Mouse (Mus musculus) embryonic facial prominence, embryonic 10.5 days (tissue): ENCODE results near the gene Mknk1. TPM values are rescaled to one million over a fixed set of nuclear protein-coding genes. Genes with fewer than 3 reads are reported as not detected.
A peak's percentile ranks its signal among the peaks of the same experiment; 100 is the strongest.

Experiments used
- DNase-seq: peaks from one replicate; pipeline ENCODE4 v3.0.0-alpha.2; 2017; ENCODE audit warnings: low spot score
- H3K27ac ChIP-seq: fragments of 300-500 bp; sonication (generic); replicated peaks from 2 replicates; pipeline ENCODE4 v1.5.1; 2016; ENCODE audit warnings: mild to moderate bottlenecking
- H3K27me3 ChIP-seq: fragments of 300-500 bp; sonication (generic); replicated peaks from 2 replicates; pipeline ENCODE4 v1.6.1; 2016; ENCODE audit warnings: low read depth, mild to moderate bottlenecking; ENCODE audit not compliant: poor library complexity, severe bottlenecking
- H3K36me3 ChIP-seq: fragments of 300-500 bp; sonication (generic); replicated peaks from 2 replicates; pipeline ENCODE4 v1.6.1; 2016; ENCODE audit warnings: mild to moderate bottlenecking, moderate library complexity
- H3K4me1 ChIP-seq: fragments of 300-500 bp; sonication (generic); 2 replicates; pipeline ENCODE4 v1.6.1; 2016
- H3K4me3 ChIP-seq: fragments of 300-500 bp; sonication (generic); 2 replicates; pipeline ENCODE4 v1.5.1; 2016; ENCODE audit warnings: mild to moderate bottlenecking, moderate library complexity
- H3K9me3 ChIP-seq: fragments of 300-500 bp; sonication (generic); 2 replicates; pipeline ENCODE4 v1.6.1; 2016; ENCODE audit warnings: mild to moderate bottlenecking
- WGBS: fragments of 180-500 bp; shearing (Covaris S2); methylation state at CpG from one replicate; pipeline ENCODE4 v1.1.7; 2016; 5-methylcytosine and 5-hydroxymethylcytosine counted together
- polyA plus RNA-seq: library from polyadenylated mRNA; unstranded; fragments of >200 nt; fragmentation: Nextera tagmentation; extraction: Ambion mirVana; gene quantifications from 2 replicates; pipeline ENCODE4 v1.2.1, GENCODE M21; 2016

The Mknk1 gene
- polyA plus RNA-seq, 1 experiment from 2014 or later = 23.0 TPM

DNA sequence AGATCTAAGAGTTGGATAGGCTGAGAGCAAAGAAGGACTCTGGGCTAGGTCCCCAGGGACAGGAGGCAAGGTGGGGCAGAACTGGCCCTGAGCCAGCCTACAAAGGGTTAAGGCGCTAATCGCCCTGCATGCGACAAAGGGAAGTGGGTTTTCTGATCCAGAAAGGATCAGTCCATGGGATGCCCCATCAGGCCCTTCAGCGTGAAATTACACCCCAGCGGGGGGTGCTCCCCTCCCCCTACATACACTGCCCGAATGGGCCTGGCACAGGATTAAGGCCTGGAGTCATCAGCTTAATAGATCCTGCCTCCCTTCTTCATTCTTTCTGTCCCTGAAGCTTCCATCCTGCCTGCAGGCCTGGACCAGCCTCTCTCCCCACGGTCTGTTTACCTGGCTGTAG is 66.7 kb downstream of the Mknk1 start:
- peaks cover 91% of the 10 kb centered on the region for H3K27me3 ChIP-seq
- DNase-seq = peak; percentile 24

DNA sequence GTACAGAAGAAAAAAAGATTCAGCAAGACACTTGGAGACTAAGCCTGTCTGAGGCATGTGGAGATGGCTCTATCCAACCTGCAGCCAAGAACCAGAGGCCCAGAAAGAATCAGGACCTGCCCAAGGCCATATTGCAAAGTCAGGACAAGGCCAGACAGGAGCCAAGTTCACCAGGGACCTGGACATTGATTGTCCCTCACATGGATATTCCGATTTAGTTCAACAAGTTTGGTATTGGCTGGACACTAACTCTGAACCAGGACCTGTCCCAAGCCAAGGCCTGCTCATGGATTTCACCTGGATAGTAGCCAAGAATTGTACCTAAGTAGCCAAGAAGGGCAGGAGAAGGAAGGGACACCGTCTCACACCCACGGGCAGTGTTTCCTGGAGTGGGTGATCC is 67.8 kb downstream of the Mknk1 start:
- peaks cover 83% of the 10 kb centered on the region for H3K27me3 ChIP-seq
- H3K36me3 ChIP-seq = no peaks in the 10 kb centered on the region
- H3K27ac ChIP-seq = no peak overlapping the region
- H3K9me3 ChIP-seq = no peaks in the 10 kb centered on the region
- H3K4me1 ChIP-seq = peaks cover 30% of the 10 kb centered on the region
- 81% methylated on average over 3 of the region's 3 CpGs for WGBS
- H3K4me3 ChIP-seq = no peak overlapping the region
- no peak for DNase-seq

More for the DNA sequence above, 66.7 kb downstream of the Mknk1 start:
- no peaks in the 10 kb centered on the region for H3K9me3 ChIP-seq
- no peak overlapping the region for H3K27ac ChIP-seq
- H3K4me1 ChIP-seq = peaks cover 21% of the 10 kb centered on the region
- WGBS = 3% methylated on average over 7 of the region's 7 CpGs
- no peaks in the 10 kb centered on the region for H3K36me3 ChIP-seq
- no peak overlapping the region for H3K4me3 ChIP-seq

DNA sequence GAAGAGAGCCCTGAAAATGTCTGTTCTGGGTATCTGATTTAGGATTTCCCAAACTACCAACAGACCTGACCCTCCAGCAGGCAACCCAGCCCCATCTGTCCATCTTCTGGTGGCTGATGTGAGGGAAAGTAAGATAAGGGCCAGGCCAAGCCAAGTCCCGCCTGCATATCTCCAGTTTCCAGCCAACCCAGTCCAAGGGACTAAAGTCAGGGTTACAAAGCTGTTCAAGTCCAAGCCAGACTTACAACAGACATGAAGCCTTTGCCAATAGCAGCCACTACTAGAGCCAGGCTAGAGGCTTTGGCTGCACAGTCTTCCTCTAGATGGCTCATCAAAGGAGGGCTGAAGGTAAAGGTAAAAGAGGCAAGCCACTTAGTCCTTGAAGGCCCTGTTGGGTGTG is 69.0 kb downstream of the Mknk1 start:
- DNase-seq = no peak
- no peaks in the 10 kb centered on the region for H3K9me3 ChIP-seq
- H3K4me3 ChIP-seq = no peak overlapping the region
- WGBS = 66% methylated on average over 1 of the region's 1 CpGs
- H3K36me3 ChIP-seq = no peaks in the 10 kb centered on the region
- peaks cover 81% of the 10 kb centered on the region for H3K27me3 ChIP-seq
- H3K4me1 ChIP-seq = peaks cover 36% of the 10 kb centered on the region
- H3K27ac ChIP-seq = no peak overlapping the region

DNA sequence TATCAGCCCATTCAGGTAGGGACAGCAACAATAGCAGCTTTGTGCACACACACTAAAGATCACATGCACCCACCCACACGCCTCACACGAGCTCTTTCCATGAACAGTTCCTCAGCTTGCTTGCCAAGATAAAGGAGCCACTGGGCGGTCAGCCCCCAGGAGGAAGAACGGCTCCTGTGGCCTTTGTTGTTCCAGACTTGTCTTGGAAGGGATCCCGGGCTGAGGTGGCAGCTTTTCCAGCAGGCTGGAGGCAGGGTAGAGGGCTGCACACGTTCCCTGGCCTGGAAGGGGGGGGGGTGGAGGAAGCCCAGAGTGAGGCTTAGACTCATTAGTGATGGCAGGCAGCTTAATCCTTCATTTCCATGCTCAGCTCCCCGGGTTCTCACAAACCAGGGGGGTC is 69.6 kb downstream of the Mknk1 start:
- no peak overlapping the region for H3K4me3 ChIP-seq

DNA sequence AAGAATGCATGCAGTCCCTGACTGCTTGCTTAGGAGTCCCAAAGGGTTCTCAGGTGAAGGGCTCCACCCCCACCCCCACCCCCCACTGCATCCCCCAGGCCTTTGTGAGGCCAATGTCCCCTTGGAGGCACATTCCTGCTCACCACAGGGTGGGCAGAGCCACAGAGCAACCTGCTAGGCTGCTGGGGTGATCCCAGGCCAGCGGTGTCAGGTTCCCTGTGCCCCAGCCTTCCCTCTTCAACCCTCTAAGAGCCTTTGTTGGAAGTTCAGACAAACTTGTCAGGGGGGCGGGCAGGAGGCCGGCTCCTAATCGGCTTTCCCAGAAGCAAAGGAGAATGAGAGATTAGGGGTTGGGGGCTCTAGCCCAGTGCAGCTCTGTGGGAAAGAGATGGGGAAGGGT is 72.6 kb downstream of the Mknk1 start:
- H3K27ac ChIP-seq = peak overlapping the region; percentile 62; the same call in 1 of the 2 replicates
- whole genome bisulfite sequencing = under 1% methylated on average over 4 of the region's 4 CpGs

More for the DNA sequence above, 69.6 kb downstream of the Mknk1 start:
- Histone ChIP-seq H3K36me3 (no peaks in the 10 kb centered on the region), H3K27ac (no peak overlapping the region), H3K27me3 (peaks cover 81% of the 10 kb centered on the region), H3K4me1 (peaks cover 36% of the 10 kb centered on the region), H3K9me3 (no peaks in the 10 kb centered on the region)
- 17% methylated on average over 7 of the region's 7 CpGs for WGBS
- DNase-seq = no peak

DNA sequence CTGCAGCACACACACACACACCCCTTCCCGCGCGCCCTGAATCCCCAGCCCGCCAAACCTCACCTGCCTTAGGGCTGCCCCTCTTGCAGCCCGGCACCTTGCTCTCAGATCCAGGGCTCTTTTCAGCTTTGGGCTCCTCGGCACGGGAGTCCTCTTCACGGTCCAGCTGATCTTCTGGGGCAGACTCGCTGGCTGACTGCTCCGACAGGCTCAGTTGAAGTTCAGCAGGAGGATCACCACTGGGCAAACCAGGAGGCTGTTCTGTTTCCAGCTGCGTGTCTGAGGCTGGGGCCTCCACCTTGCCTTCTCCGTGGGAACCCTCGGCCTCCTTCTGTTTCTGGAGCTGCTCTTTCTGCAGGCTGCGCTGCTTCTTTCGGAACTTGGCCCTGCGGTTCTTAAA is 80.9 kb downstream of the Mknk1 start:
- 0 out of 2 replicates have a peak, but pooled peaks cover 4% of the 10 kb centered on the region for H3K4me1 ChIP-seq
- H3K36me3 ChIP-seq = no peaks in the 10 kb centered on the region
- 81% methylated on average over 16 of the region's 16 CpGs for WGBS
- no peak overlapping the region for H3K4me3 ChIP-seq
- no peak for DNase-seq
- no peaks in the 10 kb centered on the region for H3K9me3 ChIP-seq
- peaks cover 94% of the 10 kb centered on the region for H3K27me3 ChIP-seq
- no peak overlapping the region for H3K27ac ChIP-seq

More for the DNA sequence above, 72.6 kb downstream of the Mknk1 start:
- DNase-seq = peak; percentile 66
- H3K4me3 ChIP-seq = no peak overlapping the region
- H3K4me1 ChIP-seq = peaks cover 21% of the 10 kb centered on the region
- H3K9me3 ChIP-seq = no peaks in the 10 kb centered on the region
- H3K36me3 ChIP-seq = no peaks in the 10 kb centered on the region
- peaks cover 74% of the 10 kb centered on the region for H3K27me3 ChIP-seq

DNA sequence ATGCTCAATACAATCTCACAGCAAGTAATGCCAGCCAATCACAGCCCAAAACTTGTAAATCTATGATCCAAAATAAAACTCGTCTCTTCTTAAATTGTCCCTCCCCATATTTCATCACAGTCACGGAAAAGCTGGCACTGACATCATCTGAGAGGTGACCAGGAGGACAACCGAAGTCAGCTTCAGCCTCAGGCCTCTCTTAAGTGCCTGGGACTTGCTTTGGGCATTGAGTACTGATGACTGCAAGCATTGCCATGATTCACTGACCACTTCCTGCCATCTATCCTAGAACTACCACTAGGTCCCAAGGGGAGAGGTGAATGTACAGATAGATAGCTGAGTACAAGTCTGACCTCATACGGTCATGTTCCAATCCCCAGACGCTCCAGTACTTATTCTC is 83.7 kb downstream of the Mknk1 start:
- Histone ChIP-seq H3K27ac (no peak overlapping the region), H3K36me3 (no peaks in the 10 kb centered on the region), H3K27me3 (peaks cover 77% of the 10 kb centered on the region), H3K9me3 (no peaks in the 10 kb centered on the region), H3K4me1 (0 out of 2 replicates have a peak, but pooled peaks cover 4% of the 10 kb centered on the region), H3K4me3 (no peak overlapping the region)
- DNase-seq = no peak
- 93% methylated on average over 5 of the region's 5 CpGs for WGBS

DNA sequence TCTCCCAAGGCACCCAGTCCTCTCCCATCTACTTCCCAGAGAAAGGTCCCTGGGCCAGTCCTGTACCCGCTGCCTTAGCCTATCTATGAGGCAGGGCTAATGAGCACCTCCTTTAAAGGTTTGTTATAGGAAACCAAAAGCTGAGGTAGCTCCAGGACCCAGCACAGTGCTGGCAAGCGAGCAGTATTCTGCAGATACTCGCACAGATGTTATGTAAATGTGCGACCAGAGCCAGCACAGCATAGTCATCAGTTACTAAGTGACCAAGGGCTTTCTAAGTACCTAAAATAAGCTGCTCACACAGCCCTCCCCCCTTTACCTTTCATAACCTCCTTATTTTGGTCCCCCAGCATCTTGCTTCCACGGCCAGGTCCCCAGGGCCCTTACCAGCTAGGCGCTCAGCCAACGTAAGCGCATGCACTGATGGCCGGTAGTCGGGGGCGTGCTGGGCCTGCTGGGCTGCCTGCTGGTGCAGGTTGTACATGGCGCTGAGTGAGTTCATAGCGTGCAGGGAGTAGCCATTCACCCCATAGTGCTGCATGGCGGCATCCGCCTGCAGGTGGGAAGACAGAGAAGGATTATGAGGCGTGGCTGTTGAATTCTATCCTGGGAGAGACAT is 84.4 kb downstream of the Mknk1 start:
- WGBS = 81% methylated on average over 16 of the region's 16 CpGs
- Histone ChIP-seq H3K4me1 (no peaks in the 10 kb centered on the region), H3K27ac (no peak overlapping the region), H3K27me3 (peaks cover 77% of the 10 kb centered on the region), H3K36me3 (no peaks in the 10 kb centered on the region), H3K9me3 (no peaks in the 10 kb centered on the region), H3K4me3 (no peak overlapping the region)
- no peak for DNase-seq

DNA sequence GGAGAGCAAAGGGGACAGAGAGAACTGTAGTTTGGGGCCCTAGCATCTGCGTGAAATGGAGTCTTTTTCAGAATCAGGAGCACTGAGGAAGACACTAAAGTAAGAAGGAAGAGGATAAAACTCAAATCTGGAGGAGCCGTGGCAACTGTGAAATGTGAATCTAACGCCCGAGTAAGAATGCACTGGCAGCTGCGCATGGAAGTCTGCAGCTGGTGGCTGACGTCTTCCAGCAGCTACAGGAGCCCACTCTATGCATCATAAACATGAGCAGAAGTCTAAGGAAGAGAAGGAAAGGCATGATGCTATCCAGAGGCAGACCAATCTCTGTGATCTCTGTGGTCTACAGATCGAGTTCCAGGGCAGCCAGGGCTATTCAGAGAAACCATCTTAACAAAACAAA is 88.6 kb downstream of the Mknk1 start:
- H3K9me3 ChIP-seq = no peaks in the 10 kb centered on the region
- H3K27me3 ChIP-seq = peaks cover 80% of the 10 kb centered on the region
- no peak overlapping the region for H3K27ac ChIP-seq
- no peak overlapping the region for H3K4me3 ChIP-seq
- DNase-seq = no peak
- WGBS = 69% methylated on average over 7 of the region's 7 CpGs
- no peaks in the 10 kb centered on the region for H3K4me1 ChIP-seq
- H3K36me3 ChIP-seq = no peaks in the 10 kb centered on the region

Other genes with a start within 250 kb of the Mknk1 start
- not detected in 2 replicates for gene Cyp4a32, start 238.2 kb upstream of the Mknk1 start, polyA plus RNA-seq
- not detected in 2 replicates for gene Cyp4b1, start 191.5 kb upstream of the Mknk1 start, polyA plus RNA-seq
- 33.5 and 34.2 TPM in 2 replicates for gene Efcab14, start 101.5 kb upstream of the Mknk1 start, polyA plus RNA-seq
- gene Tex38, start 58.2 kb upstream of the Mknk1 start, polyA plus RNA-seq = 0.25 and 0.26 TPM in 2 replicates
- 47.3 and 56.5 TPM in 2 replicates for gene Atpaf1, start 54.4 kb upstream of the Mknk1 start, polyA plus RNA-seq
- gene Mob3c, start 11.1 kb upstream of the Mknk1 start, polyA plus RNA-seq = 2.8 and 3.5 TPM in 2 replicates
- gene Kncn, start 45.2 kb downstream of the Mknk1 start, polyA plus RNA-seq = not detected in 2 replicates
- gene 6430628N08Rik, start 51.5 kb downstream of the Mknk1 start, polyA plus RNA-seq = 0.09 TPM in 1 of 2 replicates, not detected in the other
- 1.7 and 2.5 TPM in 2 replicates for gene Dmbx1, start 100.7 kb downstream of the Mknk1 start, polyA plus RNA-seq
- 2.3 and 2.4 TPM in 2 replicates for gene Faah, start 178.7 kb downstream of the Mknk1 start, polyA plus RNA-seq
- gene Nsun4, start 214.7 kb downstream of the Mknk1 start, polyA plus RNA-seq = 18.2 and 18.7 TPM in 2 replicates
- gene Uqcrh, start 235.9 kb downstream of the Mknk1 start, polyA plus RNA-seq = 449 and 463 TPM in 2 replicates
- gene Lrrc41, start 236.1 kb downstream of the Mknk1 start, polyA plus RNA-seq = 76.2 and 76.9 TPM in 2 replicates